Mouse (Mus musculus): ENCODE results near the gene Sipa1. TPM values are rescaled to one million over a fixed set of nuclear protein-coding genes. Genes with fewer than 3 reads are reported as not detected.
A peak's percentile ranks its signal among the peaks of the same experiment; 100 is the strongest.

The Sipa1 gene
- polyA plus RNA-seq, 1 experiment = 13.7 TPM

- Histone ChIP-seq H3K27ac (ENCODE audit: insufficient read depth, low read length) (no peak overlapping the region), H3K9me3 (replicated peaks; ENCODE audit: control insufficient read depth, insufficient read depth, low read length, poor library complexity, severe bottlenecking) (no peaks in the 10 kb centered on the region), H3K27me3 (ENCODE audit: control insufficient read depth, insufficient read depth, low read length, poor library complexity, severe bottlenecking) (no peaks in the 10 kb centered on the region), H3K36me3 (ENCODE audit: control insufficient read depth, insufficient read depth, low read length, poor library complexity, severe bottlenecking) (no peaks in the 10 kb centered on the region), H3K4me1 (ENCODE audit: control insufficient read depth, insufficient read depth, low read length) (peaks cover 2% of the 10 kb centered on the region), H3K9ac (ENCODE audit: low read depth, poor library complexity, severe bottlenecking) (no peak overlapping the region), H3K4me3 (ENCODE audit: low read depth, low read length) (no peak overlapping the region)
- no peak for TF ChIP-seq CTCF (IDR thresholded peaks at IDR 0.05; ENCODE audit: low read depth, low read length)
- no peak for TF ChIP-seq EP300 (IDR thresholded peaks at IDR 0.05; ENCODE audit: insufficient read depth, low read depth, low read length)
- no peak for TF ChIP-seq POLR2A (IDR thresholded peaks at IDR 0.05; ENCODE audit: insufficient read depth, low read length)
Observed at GRCm38 (mm10) chr19:5664669-5665257, 1.3 kb upstream of the Sipa1 start.

- H3K36me3 ChIP-seq (ENCODE audit: control insufficient read depth, insufficient read depth, low read length, poor library complexity, severe bottlenecking) = no peaks in the 10 kb centered on the region
- H3K9ac ChIP-seq (ENCODE audit: low read depth, poor library complexity, severe bottlenecking) = no peak overlapping the region
- H3K4me3 ChIP-seq (ENCODE audit: low read depth, low read length) = no peak overlapping the region
- H3K27me3 ChIP-seq (ENCODE audit: control insufficient read depth, insufficient read depth, low read length, poor library complexity, severe bottlenecking) = no peaks in the 10 kb centered on the region
- peaks cover 2% of the 10 kb centered on the region for H3K4me1 ChIP-seq (ENCODE audit: control insufficient read depth, insufficient read depth, low read length)
- H3K9me3 ChIP-seq (replicated peaks; ENCODE audit: control insufficient read depth, insufficient read depth, low read length, poor library complexity, severe bottlenecking) = no peaks in the 10 kb centered on the region
- H3K27ac ChIP-seq (ENCODE audit: insufficient read depth, low read length) = no peak overlapping the region
- no peak for TF ChIP-seq CTCF (IDR thresholded peaks at IDR 0.05; ENCODE audit: low read depth, low read length)
- no peak for TF ChIP-seq EP300 (IDR thresholded peaks at IDR 0.05; ENCODE audit: insufficient read depth, low read depth, low read length)
- TF ChIP-seq POLR2A (IDR thresholded peaks at IDR 0.05; ENCODE audit: insufficient read depth, low read length) = no peak
Observed at GRCm38 (mm10) chr19:5662310-5662709, 1.2 kb downstream of the Sipa1 start.

GRCm38 (mm10) chr19:5660942-5661751 is 2.4 kb downstream of the Sipa1 start:
- Histone ChIP-seq H3K9me3 (replicated peaks; ENCODE audit: control insufficient read depth, insufficient read depth, low read length, poor library complexity, severe bottlenecking) (no peaks in the 10 kb centered on the region), H3K4me1 (ENCODE audit: control insufficient read depth, insufficient read depth, low read length) (peaks cover 2% of the 10 kb centered on the region), H3K27me3 (ENCODE audit: control insufficient read depth, insufficient read depth, low read length, poor library complexity, severe bottlenecking) (no peaks in the 10 kb centered on the region), H3K9ac (ENCODE audit: low read depth, poor library complexity, severe bottlenecking) (peak overlapping the region; percentile 46; the same call in 1 of the 2 replicates), H3K36me3 (ENCODE audit: control insufficient read depth, insufficient read depth, low read length, poor library complexity, severe bottlenecking) (no peaks in the 10 kb centered on the region), H3K27ac (ENCODE audit: insufficient read depth, low read length) (no peak overlapping the region), H3K4me3 (ENCODE audit: low read depth, low read length) (peak overlapping the region; percentile 11)
- no peak for TF ChIP-seq EP300 (IDR thresholded peaks at IDR 0.05; ENCODE audit: insufficient read depth, low read depth, low read length)
- TF ChIP-seq POLR2A (IDR thresholded peaks at IDR 0.05; ENCODE audit: insufficient read depth, low read length) = no peak
- TF ChIP-seq CTCF (IDR thresholded peaks at IDR 0.05; ENCODE audit: low read depth, low read length) = no peak

GRCm38 (mm10) chr19:5654720-5655298 is 8.7 kb downstream of the Sipa1 start:
- H3K4me1 ChIP-seq (ENCODE audit: control insufficient read depth, insufficient read depth, low read length) = no peaks in the 10 kb centered on the region
- no peaks in the 10 kb centered on the region for H3K36me3 ChIP-seq (ENCODE audit: control insufficient read depth, insufficient read depth, low read length, poor library complexity, severe bottlenecking)
- H3K4me3 ChIP-seq (ENCODE audit: low read depth, low read length) = peak overlapping the region; percentile 73
- no peak overlapping the region for H3K27ac ChIP-seq (ENCODE audit: insufficient read depth, low read length)
- no peaks in the 10 kb centered on the region for H3K27me3 ChIP-seq (ENCODE audit: control insufficient read depth, insufficient read depth, low read length, poor library complexity, severe bottlenecking)
- H3K9me3 ChIP-seq (replicated peaks; ENCODE audit: control insufficient read depth, insufficient read depth, low read length, poor library complexity, severe bottlenecking) = no peaks in the 10 kb centered on the region
- TF ChIP-seq POLR2A (IDR thresholded peaks at IDR 0.05; ENCODE audit: insufficient read depth, low read length) (no peak), EP300 (IDR thresholded peaks at IDR 0.05; ENCODE audit: insufficient read depth, low read depth, low read length) (no peak), CTCF (IDR thresholded peaks at IDR 0.05; ENCODE audit: low read depth, low read length) (no peak)
- H3K9ac ChIP-seq (ENCODE audit: low read depth, poor library complexity, severe bottlenecking) = peak overlapping the region; percentile 49

GRCm38 (mm10) chr19:5653969-5654719 is 9.4 kb downstream of the Sipa1 start:
- H3K36me3 ChIP-seq (ENCODE audit: control insufficient read depth, insufficient read depth, low read length, poor library complexity, severe bottlenecking) = no peaks in the 10 kb centered on the region
- peak; percentile 36 for TF ChIP-seq POLR2A (IDR thresholded peaks at IDR 0.05; ENCODE audit: insufficient read depth, low read length)
- no peak for TF ChIP-seq CTCF (IDR thresholded peaks at IDR 0.05; ENCODE audit: low read depth, low read length)
- TF ChIP-seq EP300 (IDR thresholded peaks at IDR 0.05; ENCODE audit: insufficient read depth, low read depth, low read length) = no peak
- peak overlapping the region; percentile 73 for H3K4me3 ChIP-seq (ENCODE audit: low read depth, low read length)
- H3K4me1 ChIP-seq (ENCODE audit: control insufficient read depth, insufficient read depth, low read length) = peaks cover 2% of the 10 kb centered on the region
- H3K9ac ChIP-seq (ENCODE audit: low read depth, poor library complexity, severe bottlenecking) = peak overlapping the region; percentile 49
- H3K27ac ChIP-seq (ENCODE audit: insufficient read depth, low read length) = no peak overlapping the region
- no peaks in the 10 kb centered on the region for H3K27me3 ChIP-seq (ENCODE audit: control insufficient read depth, insufficient read depth, low read length, poor library complexity, severe bottlenecking)
- H3K9me3 ChIP-seq (replicated peaks; ENCODE audit: control insufficient read depth, insufficient read depth, low read length, poor library complexity, severe bottlenecking) = no peaks in the 10 kb centered on the region
